Mouse (Mus musculus) lung, postnatal 14 days (tissue): ENCODE measurements around the gene Dcaf11.

Experiments
- DNase-seq: peaks from one replicate; pipeline ENCODE4 v3.0.0; 2021

Gene Dcaf11

GRCm38 (mm10) chr14:55585566-55585960 is 25.8 kb downstream of the Dcaf11 start:
- no peak for DNase-seq

DNA sequence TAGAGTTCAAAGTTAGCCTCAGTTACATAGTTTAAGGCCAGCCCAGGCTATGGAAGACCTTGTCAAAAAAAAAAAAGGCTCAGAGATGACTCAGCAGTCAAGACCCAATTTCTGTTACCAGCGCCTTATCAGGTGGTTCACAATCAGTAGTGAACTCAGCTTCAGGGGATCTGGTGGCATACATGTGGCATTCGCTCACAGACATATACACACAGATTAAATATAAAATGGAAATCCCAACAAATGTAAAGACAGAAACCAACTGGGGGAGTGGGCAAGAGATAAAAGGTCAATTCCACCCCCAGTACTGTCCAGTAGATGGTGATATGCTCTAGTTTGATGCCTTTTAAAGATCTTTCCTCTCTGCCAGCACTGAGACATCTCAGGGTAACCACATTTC is 26.3 kb downstream of the Dcaf11 start:
- no peak for DNase-seq

GRCm38 (mm10) chr14:55589271-55589670 is 29.5 kb downstream of the Dcaf11 start:
- no peak for DNase-seq

GRCm38 (mm10) chr14:55589771-55590448 is 30.1 kb downstream of the Dcaf11 start:
- DNase-seq = no peak

DNA sequence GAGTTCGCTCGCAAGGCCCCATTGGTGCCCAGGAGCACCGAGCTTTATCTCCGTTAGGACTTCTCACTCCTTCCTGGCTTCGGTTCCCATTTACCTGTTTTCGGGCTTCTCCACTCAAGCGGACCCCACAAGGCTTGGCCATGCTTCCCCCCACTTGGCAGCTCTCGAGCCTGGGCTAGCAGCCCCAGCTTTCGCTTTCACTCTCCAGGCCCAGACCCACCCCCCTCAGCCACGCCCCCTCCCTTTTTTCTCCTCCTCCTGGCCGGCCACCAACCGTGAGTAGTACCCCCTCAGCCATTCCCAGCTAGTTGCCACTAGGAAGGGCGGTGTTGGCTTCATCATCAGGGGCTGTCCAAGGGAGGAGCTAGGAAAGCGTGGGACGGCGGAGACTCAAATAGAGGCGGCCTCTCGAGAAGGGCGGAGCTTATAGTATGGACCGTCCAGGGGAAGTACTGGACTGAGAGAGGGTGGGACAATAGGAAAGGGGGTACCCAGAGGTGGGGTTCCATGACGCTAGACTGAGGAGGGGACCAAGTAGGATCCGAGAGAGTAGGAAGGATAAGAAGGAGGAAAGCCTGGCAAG is 31.0 kb downstream of the Dcaf11 start, which contains the start of gene Psme2:
Psme2 (minus strand) TSS at position 366 of the 583 bp plus-strand sequence.
- DNase-seq = peak; percentile 94

DNA sequence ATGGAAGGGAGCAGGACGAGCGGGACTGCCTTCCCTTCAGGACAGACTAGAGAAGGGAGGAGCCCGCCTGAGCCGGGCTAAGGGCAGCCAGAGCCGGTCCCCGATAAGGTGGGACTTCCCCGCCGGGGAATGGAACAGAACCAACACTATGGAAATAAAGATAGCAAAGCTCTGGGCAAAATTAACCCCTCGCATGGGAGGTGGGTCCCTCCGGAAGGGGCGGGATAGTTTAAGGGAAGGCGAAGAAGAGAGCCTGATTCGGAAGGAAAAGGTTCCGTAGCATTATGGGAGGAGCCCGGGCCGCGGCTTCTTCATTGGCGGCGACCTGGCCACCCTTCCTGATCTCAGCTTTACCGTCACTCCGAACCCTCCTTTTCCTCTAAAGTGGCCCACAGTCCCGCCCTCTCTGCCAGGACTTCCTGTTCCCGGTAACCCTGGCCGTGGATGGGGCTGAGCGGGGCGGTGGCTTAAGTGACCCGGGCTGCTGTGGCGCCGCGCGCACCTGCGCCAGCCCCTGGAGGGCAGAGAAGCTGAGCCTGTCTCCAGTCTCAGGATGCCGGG is 31.6 kb downstream of the Dcaf11 start, which contains the start of gene Rnf31:
Rnf31 (plus strand) TSS at position 378 of the 561 bp plus-strand sequence.
- DNase-seq = peak; percentile 95

- no peak for DNase-seq
These were observed 32.4 kb downstream of the Dcaf11 start for GRCm38 (mm10) chr14:55592226-55592625.

- no peak for DNase-seq
These were observed 36.4 kb downstream of the Dcaf11 start for GRCm38 (mm10) chr14:55596036-55596690.

- DNase-seq = no peak
These were observed 39.0 kb downstream of the Dcaf11 start for GRCm38 (mm10) chr14:55598521-55599390.

DNA sequence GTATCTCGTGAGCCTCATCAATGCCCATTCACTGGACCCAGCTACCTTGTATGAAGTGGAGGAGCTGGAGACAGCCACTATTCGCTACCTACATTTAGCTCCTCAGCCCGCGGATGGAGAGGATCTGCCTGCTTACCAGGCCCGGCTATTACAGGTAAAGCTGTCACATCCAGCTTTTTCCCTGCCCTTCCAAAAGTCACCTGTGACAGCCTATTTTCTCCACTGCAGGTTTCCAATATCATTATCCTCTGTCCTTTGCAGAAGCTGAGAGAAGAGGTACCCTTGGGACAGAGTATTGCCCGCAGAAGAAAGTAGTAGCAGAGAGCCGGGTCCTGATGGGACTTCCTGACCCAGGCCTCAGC is 43.4 kb downstream of the Dcaf11 start, which contains the start of gene Irf9:
Irf9 (plus strand) TSS at position 301 of the 362 bp plus-strand sequence.
- DNase-seq = no peak

DNA sequence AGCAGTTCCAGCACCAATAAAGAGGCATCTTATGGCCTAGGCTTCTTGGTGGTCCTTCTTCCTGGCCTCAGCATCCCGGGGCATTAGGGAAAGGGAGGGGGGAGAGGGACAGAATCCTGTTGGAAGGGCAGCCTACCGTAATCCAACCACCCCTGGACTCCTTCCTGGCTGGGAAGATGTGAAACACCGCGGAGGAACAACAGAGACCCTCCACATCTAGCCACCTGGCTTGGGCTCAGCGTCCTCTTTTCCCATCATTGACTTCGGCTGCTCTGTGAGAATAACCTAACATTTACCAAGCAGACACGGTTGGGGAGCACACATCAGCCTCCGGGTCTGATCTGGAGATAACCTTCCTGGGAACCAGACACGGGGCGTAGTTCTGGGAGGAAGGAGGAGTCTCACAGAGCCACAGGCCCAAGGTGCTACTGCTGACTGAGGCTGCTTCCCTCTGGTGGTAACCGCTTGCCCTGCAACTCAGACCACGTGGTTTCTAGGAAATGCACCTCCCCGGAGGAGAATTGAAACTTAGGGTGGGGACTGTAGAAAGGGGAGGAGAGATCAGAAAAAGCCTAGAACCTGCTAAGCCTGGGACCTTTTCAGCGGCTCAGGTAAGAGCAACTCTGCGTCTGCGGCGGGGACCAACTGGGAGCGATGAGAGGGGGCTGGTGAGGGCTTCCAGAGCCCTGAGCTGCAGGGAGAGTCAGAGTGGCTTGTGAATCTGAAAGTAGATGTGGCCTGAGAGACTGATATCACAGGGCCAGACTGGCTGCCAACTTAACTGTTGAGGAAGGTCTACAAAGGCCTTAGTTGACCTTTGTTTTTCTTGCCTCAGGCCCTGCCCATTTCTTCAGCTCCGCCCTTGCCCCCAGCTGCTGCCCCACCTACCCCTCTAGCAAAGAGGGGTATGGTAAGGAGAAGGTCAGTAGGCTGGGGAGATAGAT is 44.1 kb downstream of the Dcaf11 start:
- DNase-seq = peak; percentile 94

GRCm38 (mm10) chr14:55604823-55605222 is 45.0 kb downstream of the Dcaf11 start:
- no peak for DNase-seq

- no peak for DNase-seq
These were observed 46.1 kb downstream of the Dcaf11 start for GRCm38 (mm10) chr14:55605743-55606459.

DNA sequence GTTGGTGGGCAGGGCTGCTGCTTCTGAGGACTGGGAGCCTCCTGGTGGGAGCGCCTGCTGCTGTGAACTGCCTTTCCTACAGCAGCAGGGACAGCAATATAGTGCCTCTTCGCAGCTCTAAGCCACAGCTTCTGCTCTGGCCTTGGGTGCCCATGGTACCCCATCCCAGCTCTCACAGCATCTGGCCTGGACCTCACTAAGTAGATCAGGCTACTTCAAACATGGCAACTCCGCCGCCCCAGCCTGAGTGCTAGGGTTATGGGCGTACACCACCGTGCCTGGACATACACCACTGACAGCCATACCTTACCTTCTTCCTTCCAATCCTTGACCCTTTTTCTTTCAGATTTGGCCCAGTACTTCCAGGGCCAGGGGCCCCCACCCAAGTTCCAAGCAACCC is 48.5 kb downstream of the Dcaf11 start:
- no peak for DNase-seq

GRCm38 (mm10) chr14:55613346-55613745 is 53.5 kb downstream of the Dcaf11 start:
- DNase-seq = no peak

GRCm38 (mm10) chr14:55614565-55615178 is 54.9 kb downstream of the Dcaf11 start:
- DNase-seq = no peak

GRCm38 (mm10) chr14:55615876-55616275 is 56.1 kb downstream of the Dcaf11 start:
- no peak for DNase-seq

GRCm38 (mm10) chr14:55616844-55617243 is 57.0 kb downstream of the Dcaf11 start:
- DNase-seq = no peak

DNA sequence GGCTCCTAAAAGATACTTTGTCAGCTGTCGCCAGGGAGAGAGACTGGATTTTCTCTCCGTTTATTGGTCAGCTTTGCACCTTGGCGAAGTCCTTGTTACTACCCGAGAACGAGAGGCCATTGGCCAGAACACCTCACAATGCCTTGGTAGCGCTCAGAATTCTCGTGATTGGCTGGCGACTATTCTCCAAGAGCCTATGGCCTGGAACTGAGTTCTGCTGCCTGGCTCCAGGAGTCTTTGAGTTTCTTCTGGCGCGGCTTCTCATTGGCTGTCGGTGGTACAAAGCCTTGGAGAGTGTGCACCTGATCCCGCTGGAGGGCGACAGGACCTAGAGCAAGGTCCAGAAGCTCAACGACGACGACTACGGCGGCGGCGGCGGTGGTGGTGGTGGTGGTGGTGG is 58.0 kb downstream of the Dcaf11 start, which contains the start of gene Rec8:
Rec8 (plus strand) TSS at position 216 of the 400 bp plus-strand sequence.
- peak; percentile 35 for DNase-seq
